Mouse (Mus musculus) olfactory bulb, adult 2 months (tissue): ENCODE data around the gene Gstp2. TPM values are rescaled to one million over a fixed set of nuclear protein-coding genes. Genes with fewer than 3 reads are reported as not detected.

Experiments
- H3K27ac ChIP-seq: fragments of 200-500 bp; 2 replicates; pipeline ENCODE4 v1.5.1; 2012; ENCODE audit warnings: low read depth, low read length; ENCODE audit not compliant: insufficient read depth
- H3K4me1 ChIP-seq: fragments of 200-500 bp; 2 replicates; pipeline ENCODE4 v1.6.1; 2012; ENCODE audit warnings: low read length; ENCODE audit not compliant: control insufficient read depth, insufficient read depth
- H3K4me3 ChIP-seq: fragments of 200-500 bp; 2 replicates; pipeline ENCODE4 v1.5.1; 2012; ENCODE audit warnings: mild to moderate bottlenecking, low read depth, low read length, moderate library complexity; ENCODE audit not compliant: insufficient read depth
- CTCF ChIP-seq: fragments of 200-500 bp; IDR thresholded peaks from 2 replicates; pipeline ENCODE4 v1.5.1; 2012; ENCODE audit warnings: low read depth, mild to moderate bottlenecking, low read length, moderate library complexity; ENCODE audit not compliant: insufficient read depth
- POLR2A ChIP-seq: fragments of 200-500 bp; IDR thresholded peaks from 2 replicates; pipeline ENCODE4 v1.6.1; 2012; ENCODE audit warnings: mild to moderate bottlenecking, low read depth, low read length, moderate library complexity; ENCODE audit not compliant: insufficient read depth
- WGBS: fragments of 180-500 bp; shearing (Covaris S2); methylation state at CpG from one replicate; pipeline ENCODE4 v1.1.7; 2018; 5-methylcytosine and 5-hydroxymethylcytosine counted together
- polyA plus RNA-seq: library from polyadenylated mRNA; stranded (reverse); fragments of >200 nt; gene quantifications from 2 replicates; pipeline ENCODE4 v1.2.4, GENCODE M21; 2012; ENCODE audit warnings: low replicate concordance; ENCODE audit not compliant: missing spikeins, insufficient read depth, insufficient read length

The Gstp2 gene
- polyA plus RNA-seq, 1 experiment, result not detected

GRCm38 (mm10) chr19:4087090-4087489 is 41.3 kb upstream of the Gstp2 start:
- Histone ChIP-seq H3K4me1 (peaks cover 5% of the 10 kb centered on the region), H3K4me3 (no peak overlapping the region), H3K27ac (no peak overlapping the region)
- TF ChIP-seq POLR2A (no peak), CTCF (no peak)
- 87% methylated on average over 5 of the region's 5 CpGs for WGBS

DNA sequence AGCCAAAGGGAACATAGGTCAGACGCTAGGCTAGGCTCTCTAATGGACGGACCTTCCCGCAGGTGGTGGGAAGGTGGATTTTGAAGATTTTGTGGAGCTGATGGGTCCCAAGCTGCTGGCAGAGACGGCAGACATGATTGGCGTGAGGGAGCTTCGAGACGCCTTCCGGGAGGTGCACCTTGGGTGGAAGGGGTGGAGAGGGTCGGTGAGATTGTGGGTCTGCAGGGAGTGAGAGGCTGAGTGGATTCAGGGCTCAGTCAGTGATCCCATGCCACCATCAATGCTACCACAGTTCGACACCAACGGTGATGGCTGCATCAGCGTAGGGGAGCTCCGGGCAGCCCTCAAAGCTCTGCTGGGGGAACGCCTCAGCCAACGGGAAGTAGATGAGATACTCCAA is 40.3 kb upstream of the Gstp2 start:
- Histone ChIP-seq H3K4me1 (peaks cover 5% of the 10 kb centered on the region), H3K27ac (no peak overlapping the region), H3K4me3 (no peak overlapping the region)
- WGBS, result 95% methylated on average over 15 of the region's 15 CpGs
- TF ChIP-seq CTCF, result no peak

DNA sequence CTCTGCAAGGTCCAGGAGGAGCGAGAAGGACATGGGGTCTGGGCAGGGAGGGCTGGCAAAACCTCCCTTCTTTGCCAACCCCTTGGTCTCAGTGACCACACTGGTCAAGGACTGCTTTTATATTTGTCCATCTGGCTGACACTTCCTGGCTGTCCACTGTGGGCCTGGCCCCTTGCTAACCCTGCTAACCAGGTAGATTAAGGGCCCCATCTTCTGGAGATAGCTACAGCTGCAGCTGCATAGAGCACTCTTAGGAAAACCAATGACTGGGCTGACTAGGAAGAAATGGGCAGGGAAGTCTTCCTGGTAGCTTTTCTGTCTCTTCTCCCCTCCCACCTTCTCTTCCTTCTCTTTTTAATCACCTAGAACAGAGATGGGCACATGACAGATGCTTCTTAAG is 39.2 kb upstream of the Gstp2 start:
- Histone ChIP-seq H3K27ac (no peak overlapping the region), H3K4me3 (no peak overlapping the region), H3K4me1 (peaks cover 5% of the 10 kb centered on the region)
- WGBS, result 87% methylated on average over 1 of the region's 1 CpGs
- TF ChIP-seq POLR2A, result no peak
- no peak for TF ChIP-seq CTCF

- Histone ChIP-seq H3K4me3 (no peak overlapping the region), H3K27ac (no peak overlapping the region), H3K4me1 (no peaks in the 10 kb centered on the region; the same call in 1 of the 2 replicates)
- WGBS, result 46% methylated on average over 8 of the region's 8 CpGs
- no peak for TF ChIP-seq POLR2A
- no peak for TF ChIP-seq CTCF
Measured at GRCm38 (mm10) chr19:4083826-4084225, 38.0 kb upstream of the Gstp2 start.

DNA sequence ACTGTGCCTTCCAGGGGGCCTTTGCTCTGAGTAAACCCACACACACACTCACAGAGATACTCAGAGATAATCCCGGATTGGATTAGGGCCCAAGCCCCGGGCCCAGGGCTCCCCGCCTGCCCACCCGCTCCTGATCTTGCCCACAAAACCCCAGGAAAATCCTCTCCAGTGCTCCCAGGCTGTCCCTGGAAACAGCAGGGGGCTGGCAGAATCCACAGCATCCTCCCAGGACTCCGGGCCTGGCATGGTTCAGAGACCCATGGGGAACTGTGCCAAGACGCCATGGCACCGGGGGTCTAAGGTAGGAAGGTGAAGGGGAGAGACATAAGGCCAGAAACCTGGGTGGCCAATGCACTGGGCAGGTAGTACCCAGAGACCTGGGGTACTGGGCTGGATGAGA is 37.5 kb upstream of the Gstp2 start:
- 76% methylated on average over 7 of the region's 7 CpGs for WGBS
- H3K27ac ChIP-seq, result no peak overlapping the region
- no peak overlapping the region for H3K4me3 ChIP-seq
- H3K4me1 ChIP-seq, result no peaks in the 10 kb centered on the region; the same call in 1 of the 2 replicates
- TF ChIP-seq POLR2A (no peak), CTCF (no peak)

- Histone ChIP-seq H3K4me1 (no peaks in the 10 kb centered on the region; the same call in 1 of the 2 replicates), H3K4me3 (no peak overlapping the region), H3K27ac (no peak overlapping the region)
- WGBS, result 90% methylated on average over 11 of the region's 11 CpGs
- no peak for TF ChIP-seq CTCF
- TF ChIP-seq POLR2A, result no peak
Measured at GRCm38 (mm10) chr19:4082219-4082965, 36.6 kb upstream of the Gstp2 start.

- Histone ChIP-seq H3K4me3 (no peak within 1 kb of the TSS), H3K4me1 (no peaks in the 10 kb centered on the region; the same call in 1 of the 2 replicates), H3K27ac (no peak within 1 kb of the TSS)
- TF ChIP-seq POLR2A (no peak), CTCF (no peak)
- 60% methylated on average over 3 of the region's 3 CpGs for WGBS
Measured at GRCm38 (mm10) chr19:4081394-4081793, 35.6 kb upstream of the Gstp2 start, which contains the start of gene Cabp2. Gene Cabp2, plus strand, starts transcription at chr19:4081578.

- no peak overlapping the region for H3K27ac ChIP-seq
- TF ChIP-seq POLR2A (no peak), CTCF (no peak)
- 73% methylated on average over 8 of the region's 8 CpGs for WGBS
- H3K4me3 ChIP-seq, result no peak overlapping the region
- no peaks in the 10 kb centered on the region; the same call in 1 of the 2 replicates for H3K4me1 ChIP-seq
Measured at GRCm38 (mm10) chr19:4080511-4081009, 34.7 kb upstream of the Gstp2 start.

DNA sequence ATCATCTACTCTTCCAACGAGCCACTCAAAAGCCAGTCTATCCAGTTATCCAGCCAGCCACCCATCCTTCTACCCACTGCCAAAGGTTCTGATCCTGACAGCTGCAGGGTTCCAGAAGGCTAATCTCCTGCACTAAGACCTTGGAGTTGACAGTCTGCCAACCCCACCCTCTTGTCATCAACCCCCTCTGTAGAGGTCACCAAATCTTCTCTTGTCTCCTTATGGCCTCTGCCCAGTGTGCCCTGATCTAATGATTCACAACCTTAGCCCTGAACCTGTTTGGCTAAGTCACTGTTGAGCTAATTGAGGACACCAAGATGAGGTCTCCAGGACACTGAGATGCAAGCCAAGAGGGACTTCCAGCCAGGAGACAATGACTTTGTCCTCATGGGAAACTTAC is 33.8 kb upstream of the Gstp2 start:
- Histone ChIP-seq H3K27ac (no peak overlapping the region), H3K4me3 (no peak overlapping the region), H3K4me1 (no peaks in the 10 kb centered on the region; the same call in 1 of the 2 replicates)
- WGBS, result 77% methylated on average over 1 of the region's 1 CpGs
- TF ChIP-seq CTCF (no peak), POLR2A (no peak)
